Mouse (Mus musculus) cortical plate, adult 2 months (tissue): ENCODE measurements around the gene Hoxc9.

Source experiments
- CTCF ChIP-seq: fragments of 200-500 bp; IDR thresholded peaks from 2 replicates; pipeline ENCODE4 v1.5.1; 2011; ENCODE audit warnings: mild to moderate bottlenecking, control low read depth, low read length; ENCODE audit not compliant: insufficient read depth; ENCODE audit errors: extremely low read depth
- POLR2A ChIP-seq: fragments of 200-500 bp; IDR thresholded peaks from 2 replicates; pipeline ENCODE4 v1.6.1; 2011; ENCODE audit warnings: mild to moderate bottlenecking, low read length, control low read depth; ENCODE audit not compliant: insufficient read depth; ENCODE audit errors: extremely low read depth

GRCm38 (mm10) chr15:102992863-102993262, 16.6 kb downstream of the Hoxc9 start:
- no peak for TF ChIP-seq CTCF
- TF ChIP-seq POLR2A: no peak
